Mouse (Mus musculus): Measurements from ENCODE around the gene Zfp51. TPM values are rescaled to one million over a fixed set of nuclear protein-coding genes. Genes with fewer than 3 reads are reported as not detected.
"Not testable (repeated sequence)": the region's sequence is repeated elsewhere in the genome, so short reads cannot be mapped to it uniquely, and the experiment has no call there.

Zfp51 gene
- polyA plus RNA-seq, 1 experiment from 2014 or later = 16.6 TPM

DNA sequence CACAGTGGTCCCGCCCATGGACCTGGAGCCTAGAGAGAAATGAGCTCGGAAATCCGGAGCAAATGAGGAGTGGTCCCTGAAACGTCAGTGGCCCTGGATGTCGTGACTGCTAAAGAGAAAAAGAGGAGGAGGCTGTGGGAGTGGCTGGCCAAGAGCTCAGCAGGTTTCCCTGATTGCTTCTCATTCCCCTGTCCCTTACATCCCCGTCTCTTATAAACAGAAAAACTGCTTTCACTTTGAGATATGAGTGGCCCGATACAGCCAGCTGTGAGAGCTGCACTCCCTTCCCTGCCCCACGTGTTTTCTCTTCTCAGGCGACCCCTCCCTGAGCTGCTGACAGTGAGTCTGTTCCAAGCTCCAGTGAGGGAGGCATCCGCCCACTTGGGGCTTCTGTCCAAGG, 24.6 kb downstream of the Zfp51 start:
- H3K27me3 ChIP-seq (ENCODE audit: insufficient read depth, low read length); H3K9me3 ChIP-seq (ENCODE audit: low read length); H3K36me3 ChIP-seq (ENCODE audit: insufficient read depth, low read length); H3K9ac ChIP-seq (replicated peaks; ENCODE audit: low read length); ATAC-seq (ENCODE audit: low FRiP score, low TSS enrichment); H3K27ac ChIP-seq (ENCODE audit: low read length); H3K4me3 ChIP-seq (ENCODE audit: low read length): not testable (repeated sequence)
- Histone ChIP-seq H3K4me1 (ENCODE audit: insufficient read depth, low read length) (peaks cover 19% of the 10 kb centered on the region), H3K4me2 (replicated peaks; ENCODE audit: low read depth, low read length) (peak overlapping the region; percentile 34)
- WGBS = 4% methylated on average over 8 of the region's 10 CpGs

DNA sequence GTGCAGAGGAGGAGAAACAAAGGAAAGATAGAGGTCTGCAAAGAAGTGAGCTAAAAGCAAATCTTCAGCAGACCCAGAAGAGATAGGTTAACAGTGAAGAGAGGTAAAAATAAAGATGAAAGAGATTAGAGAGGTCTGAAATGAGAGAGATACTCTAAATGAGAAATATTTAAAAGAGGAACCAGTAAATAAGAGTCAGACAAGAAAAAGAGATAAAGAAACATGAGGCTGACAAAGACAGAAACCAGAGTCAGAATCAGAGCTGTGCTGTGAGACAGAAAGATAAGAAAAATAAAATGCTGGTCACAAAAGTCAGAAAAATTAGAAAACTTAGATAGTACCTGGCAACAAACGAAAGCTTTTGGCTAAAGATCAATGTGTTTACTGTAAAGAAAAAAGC, 25.1 kb downstream of the Zfp51 start:
- not testable (repeated sequence) for H3K4me3 ChIP-seq (ENCODE audit: low read length); H3K9me3 ChIP-seq (ENCODE audit: low read length); H3K36me3 ChIP-seq (ENCODE audit: insufficient read depth, low read length); H3K4me2 ChIP-seq (replicated peaks; ENCODE audit: low read depth, low read length); H3K9ac ChIP-seq (replicated peaks; ENCODE audit: low read length); H3K27me3 ChIP-seq (ENCODE audit: insufficient read depth, low read length); H3K27ac ChIP-seq (ENCODE audit: low read length); ATAC-seq (ENCODE audit: low FRiP score, low TSS enrichment)
- 58% methylated on average over 1 of the region's 1 CpGs for WGBS
- H3K4me1 ChIP-seq (ENCODE audit: insufficient read depth, low read length) = peaks cover 19% of the 10 kb centered on the region

DNA sequence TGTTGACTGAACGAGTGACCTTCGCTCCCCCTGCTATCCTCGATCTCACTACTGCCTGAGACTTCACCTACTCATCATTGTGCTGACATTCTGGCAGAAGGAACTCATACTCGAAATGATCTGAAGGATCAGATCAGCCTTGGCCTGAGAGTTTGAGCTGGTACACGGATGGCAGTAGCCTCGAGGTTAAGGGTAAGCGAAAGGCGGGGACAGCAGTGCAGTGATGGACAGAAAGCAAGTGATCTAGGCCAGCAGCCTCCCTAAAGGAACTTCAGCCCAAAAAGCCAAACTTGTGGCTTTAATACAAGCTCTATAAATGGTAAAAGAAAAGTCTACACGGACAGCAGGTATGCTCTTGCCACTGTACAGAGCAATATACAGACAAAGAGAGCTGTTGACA, 26.2 kb downstream of the Zfp51 start:
- not testable (repeated sequence) for H3K4me3 ChIP-seq (ENCODE audit: low read length); H3K9me3 ChIP-seq (ENCODE audit: low read length); H3K4me2 ChIP-seq (replicated peaks; ENCODE audit: low read depth, low read length); H3K9ac ChIP-seq (replicated peaks; ENCODE audit: low read length); H3K27me3 ChIP-seq (ENCODE audit: insufficient read depth, low read length); ATAC-seq (ENCODE audit: low FRiP score, low TSS enrichment); H3K27ac ChIP-seq (ENCODE audit: low read length); H3K36me3 ChIP-seq (ENCODE audit: insufficient read depth, low read length)
- H3K4me1 ChIP-seq (ENCODE audit: insufficient read depth, low read length) = peaks cover 19% of the 10 kb centered on the region
- WGBS = 82% methylated on average over 4 of the region's 9 CpGs

DNA sequence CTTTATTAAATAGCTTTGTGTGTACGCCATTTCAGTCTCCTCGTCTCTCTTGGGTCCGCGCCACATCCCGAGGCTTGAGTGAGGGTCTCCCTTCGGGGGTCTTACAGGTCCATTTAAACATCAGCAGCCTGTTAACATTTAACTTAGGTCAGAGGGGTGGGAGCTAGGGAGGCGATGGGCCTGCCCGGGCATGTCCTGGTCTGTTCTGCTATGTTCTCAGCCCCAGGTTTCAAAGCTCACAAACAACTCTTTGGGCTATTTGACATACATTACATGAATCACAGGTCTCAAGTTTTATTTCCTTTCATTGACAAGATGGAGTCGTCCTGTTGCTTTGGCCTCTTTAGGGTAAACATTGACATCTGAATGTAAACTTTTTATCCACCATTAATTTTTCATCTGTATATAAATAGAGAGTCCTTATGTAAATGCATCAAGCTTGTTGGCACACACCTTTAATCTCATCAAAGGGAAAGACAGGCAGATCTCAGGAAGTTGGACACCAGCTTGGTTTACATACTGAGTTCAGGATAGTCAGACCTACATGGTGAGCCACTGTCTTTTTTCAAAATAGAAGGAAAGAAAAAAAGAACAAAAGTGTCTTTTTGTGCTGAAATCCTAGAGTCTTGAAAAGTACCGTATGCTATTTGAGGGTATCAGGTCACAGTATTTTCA, 28.1 kb downstream of the Zfp51 start:
- not testable (repeated sequence) for H3K4me1 ChIP-seq (ENCODE audit: insufficient read depth, low read length); H3K4me2 ChIP-seq (replicated peaks; ENCODE audit: low read depth, low read length); H3K27ac ChIP-seq (ENCODE audit: low read length); H3K9me3 ChIP-seq (ENCODE audit: low read length); H3K4me3 ChIP-seq (ENCODE audit: low read length); H3K9ac ChIP-seq (replicated peaks; ENCODE audit: low read length); ATAC-seq (ENCODE audit: low FRiP score, low TSS enrichment); H3K27me3 ChIP-seq (ENCODE audit: insufficient read depth, low read length); H3K36me3 ChIP-seq (ENCODE audit: insufficient read depth, low read length)
- 69% methylated on average over 8 of the region's 10 CpGs for WGBS

DNA sequence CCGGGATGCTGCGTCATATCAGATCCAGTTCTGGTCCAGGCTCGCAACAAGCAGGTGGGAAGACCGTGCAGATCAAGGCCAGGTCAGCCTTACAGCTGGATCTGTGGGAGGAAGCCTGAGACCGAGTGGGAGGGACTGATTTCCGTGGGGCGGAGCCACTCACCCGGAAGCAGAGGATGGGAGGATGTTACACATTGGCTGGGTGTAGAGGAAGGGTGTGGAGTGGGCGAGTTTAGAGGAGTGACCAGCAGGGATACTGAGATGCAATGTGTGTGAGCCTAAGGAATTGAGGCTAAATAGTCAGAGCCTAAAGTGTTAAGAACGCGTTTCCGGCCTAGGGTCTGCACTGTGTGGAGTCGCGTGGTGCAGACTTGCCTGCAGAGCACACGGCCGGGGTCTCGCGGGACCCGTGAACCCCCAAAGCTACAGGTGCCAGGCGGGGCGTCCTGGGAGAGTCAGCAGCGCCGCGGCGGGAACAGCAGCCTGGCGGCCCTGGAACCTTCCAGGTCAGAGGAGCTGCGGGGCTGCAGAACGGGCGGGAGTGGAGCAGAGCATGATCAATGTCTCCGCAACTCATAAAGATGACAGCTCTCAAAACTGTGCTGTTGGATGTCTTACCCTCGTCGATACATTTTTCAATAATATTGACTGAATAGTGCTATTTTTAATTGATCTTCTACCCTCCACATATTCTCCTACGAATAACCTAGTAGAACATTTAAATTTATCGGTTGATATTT, 38.8 kb downstream of the Zfp51 start, which contains the start of gene Zfp53:
Zfp53 (plus strand) TSS at position 239 of the 740 bp plus-strand sequence.
- Histone ChIP-seq H3K4me3 (ENCODE audit: low read length) (peak within 1 kb of the TSS; percentile 94), H3K27ac (ENCODE audit: low read length) (peak within 1 kb of the TSS; percentile 88), H3K9me3 (ENCODE audit: low read length) (no peaks in the 10 kb centered on the region), H3K4me2 (replicated peaks; ENCODE audit: low read depth, low read length) (peak within 1 kb of the TSS; percentile 54), H3K36me3 (ENCODE audit: insufficient read depth, low read length) (peaks cover 2% of the 10 kb centered on the region; the same call in 1 of the 2 replicates), H3K9ac (replicated peaks; ENCODE audit: low read length) (peak within 1 kb of the TSS; percentile 77), H3K27me3 (ENCODE audit: insufficient read depth, low read length) (no peaks in the 10 kb centered on the region), H3K4me1 (ENCODE audit: insufficient read depth, low read length) (0 out of 2 replicates have a peak, but pooled peaks cover 13% of the 10 kb centered on the region)
- peak; percentile 100 for ATAC-seq (ENCODE audit: low FRiP score, low TSS enrichment)
- WGBS = under 1% methylated on average over 34 of the region's 34 CpGs

DNA sequence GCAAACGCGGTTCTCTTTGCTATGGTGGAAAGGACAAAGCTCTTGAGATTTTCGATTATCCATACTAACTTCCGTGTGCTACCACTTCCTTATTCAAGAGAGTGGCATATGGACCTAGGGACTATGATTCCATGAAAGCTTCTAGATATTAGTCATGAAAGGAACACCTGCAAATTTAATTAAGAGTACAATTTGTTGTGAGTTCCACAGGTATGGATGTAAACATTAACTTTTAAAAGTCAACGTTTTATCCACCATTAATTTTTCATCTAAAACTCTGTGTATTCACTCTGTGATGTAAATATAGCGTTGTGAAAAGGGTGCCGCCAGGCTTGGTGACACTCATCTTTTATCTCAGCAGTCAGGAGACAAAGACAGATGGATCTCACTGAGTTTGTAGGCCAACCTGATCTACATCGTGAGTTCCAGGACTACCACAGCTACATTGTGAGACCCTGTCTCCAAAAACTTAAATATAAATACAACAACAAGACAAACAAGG, 39.4 kb downstream of the Zfp51 start:
- Histone ChIP-seq H3K36me3 (ENCODE audit: insufficient read depth, low read length) (peaks cover 2% of the 10 kb centered on the region; the same call in 1 of the 2 replicates), H3K9ac (replicated peaks; ENCODE audit: low read length) (peak overlapping the region; percentile 77), H3K4me2 (replicated peaks; ENCODE audit: low read depth, low read length) (peak overlapping the region; percentile 54), H3K9me3 (ENCODE audit: low read length) (no peaks in the 10 kb centered on the region), H3K27ac (ENCODE audit: low read length) (0 out of 2 replicates have a peak overlapping the region, but pooled peaks have one; percentile 88), H3K4me1 (ENCODE audit: insufficient read depth, low read length) (0 out of 2 replicates have a peak, but pooled peaks cover 13% of the 10 kb centered on the region), H3K4me3 (ENCODE audit: low read length) (peak overlapping the region; percentile 94), H3K27me3 (ENCODE audit: insufficient read depth, low read length) (no peaks in the 10 kb centered on the region)
- WGBS = 10% methylated on average over 8 of the region's 8 CpGs
- ATAC-seq (ENCODE audit: low FRiP score, low TSS enrichment) = no peak

DNA sequence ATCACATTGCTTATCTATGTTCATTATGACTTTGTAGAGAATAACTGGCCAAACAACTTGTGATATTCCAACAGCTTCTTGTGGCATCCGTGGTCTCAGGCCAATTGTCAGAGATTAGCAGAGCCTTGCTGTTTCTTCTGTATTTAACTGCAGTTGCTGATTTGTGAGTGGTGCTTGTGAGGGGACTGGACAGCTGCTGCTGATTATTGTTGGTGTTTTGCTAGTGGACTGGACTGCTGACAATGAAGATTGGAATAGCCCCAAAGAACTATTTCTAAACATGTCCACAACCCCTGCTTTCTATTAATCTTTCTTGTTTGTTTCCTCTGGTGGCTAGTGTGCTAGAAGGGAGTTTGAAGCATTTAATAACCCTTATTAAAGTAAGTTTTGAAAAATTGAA, 51.2 kb downstream of the Zfp51 start:
- Histone ChIP-seq H3K4me3 (ENCODE audit: low read length) (no peak overlapping the region), H3K27me3 (ENCODE audit: insufficient read depth, low read length) (no peaks in the 10 kb centered on the region), H3K9me3 (ENCODE audit: low read length) (no peaks in the 10 kb centered on the region), H3K4me2 (replicated peaks; ENCODE audit: low read depth, low read length) (no peak overlapping the region), H3K27ac (ENCODE audit: low read length) (no peak overlapping the region), H3K9ac (replicated peaks; ENCODE audit: low read length) (no peak overlapping the region), H3K4me1 (ENCODE audit: insufficient read depth, low read length) (no peaks in the 10 kb centered on the region), H3K36me3 (ENCODE audit: insufficient read depth, low read length) (peaks cover 1% of the 10 kb centered on the region; the same call in 1 of the 2 replicates)
- 88% methylated on average over 1 of the region's 1 CpGs for WGBS
- no peak for ATAC-seq (ENCODE audit: low FRiP score, low TSS enrichment)

DNA sequence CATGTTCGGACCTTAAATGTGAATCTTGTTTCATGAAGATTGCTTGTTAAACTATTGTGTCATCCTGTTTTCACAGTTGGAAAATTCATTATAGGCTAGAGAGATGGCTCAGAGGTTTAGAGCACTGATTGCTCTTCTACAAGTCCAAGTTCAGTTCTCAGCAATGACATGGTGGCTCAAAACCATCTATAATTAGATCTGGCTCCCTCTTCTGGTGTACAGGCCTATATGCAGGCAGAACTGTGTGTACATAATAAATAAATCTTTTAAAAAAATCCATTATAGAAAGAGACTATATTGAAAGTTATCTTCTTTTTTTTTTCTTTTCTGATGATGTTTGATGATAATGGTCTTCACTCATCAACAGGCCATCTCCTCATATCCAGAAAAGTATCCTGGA, 54.4 kb downstream of the Zfp51 start:
- H3K27me3 ChIP-seq (ENCODE audit: insufficient read depth, low read length) = no peaks in the 10 kb centered on the region
- H3K4me3 ChIP-seq (ENCODE audit: low read length) = no peak overlapping the region
- 0 out of 2 replicates have a peak, but pooled peaks cover 8% of the 10 kb centered on the region for H3K36me3 ChIP-seq (ENCODE audit: insufficient read depth, low read length)
- no peak overlapping the region for H3K9ac ChIP-seq (replicated peaks; ENCODE audit: low read length)
- no peaks in the 10 kb centered on the region for H3K9me3 ChIP-seq (ENCODE audit: low read length)
- ATAC-seq (ENCODE audit: low FRiP score, low TSS enrichment) = no peak
- H3K4me2 ChIP-seq (replicated peaks; ENCODE audit: low read depth, low read length) = no peak overlapping the region
- H3K27ac ChIP-seq (ENCODE audit: low read length) = no peak overlapping the region
- WGBS = 96% methylated on average over 1 of the region's 1 CpGs
- no peaks in the 10 kb centered on the region for H3K4me1 ChIP-seq (ENCODE audit: insufficient read depth, low read length)

DNA sequence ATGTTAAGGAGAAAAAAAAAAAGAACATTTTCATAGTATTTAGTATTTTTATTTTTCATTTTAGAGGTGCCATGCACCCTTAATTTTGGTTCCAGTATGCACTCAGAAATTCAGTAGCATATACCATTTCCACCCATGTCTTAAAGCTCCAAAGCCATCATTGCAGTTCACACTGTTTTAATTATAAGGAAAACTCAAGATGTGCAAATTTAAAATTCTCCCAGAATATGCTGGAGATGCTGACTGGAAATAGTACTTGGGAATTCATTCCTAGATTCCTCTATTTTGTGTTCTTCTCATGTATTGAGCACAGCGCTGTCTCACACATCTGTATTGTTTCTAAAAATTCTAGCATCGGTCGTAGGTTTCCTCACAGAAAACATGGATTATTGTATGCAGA, 56.1 kb downstream of the Zfp51 start:
- Histone ChIP-seq H3K27me3 (ENCODE audit: insufficient read depth, low read length) (no peaks in the 10 kb centered on the region), H3K9me3 (ENCODE audit: low read length) (no peaks in the 10 kb centered on the region), H3K27ac (ENCODE audit: low read length) (no peak overlapping the region), H3K4me2 (replicated peaks; ENCODE audit: low read depth, low read length) (no peak overlapping the region), H3K36me3 (ENCODE audit: insufficient read depth, low read length) (0 out of 2 replicates have a peak, but pooled peaks cover 13% of the 10 kb centered on the region), H3K4me3 (ENCODE audit: low read length) (no peak overlapping the region), H3K9ac (replicated peaks; ENCODE audit: low read length) (no peak overlapping the region), H3K4me1 (ENCODE audit: insufficient read depth, low read length) (no peaks in the 10 kb centered on the region)
- no peak for ATAC-seq (ENCODE audit: low FRiP score, low TSS enrichment)
- over 99% methylated on average over 3 of the region's 3 CpGs for WGBS

DNA sequence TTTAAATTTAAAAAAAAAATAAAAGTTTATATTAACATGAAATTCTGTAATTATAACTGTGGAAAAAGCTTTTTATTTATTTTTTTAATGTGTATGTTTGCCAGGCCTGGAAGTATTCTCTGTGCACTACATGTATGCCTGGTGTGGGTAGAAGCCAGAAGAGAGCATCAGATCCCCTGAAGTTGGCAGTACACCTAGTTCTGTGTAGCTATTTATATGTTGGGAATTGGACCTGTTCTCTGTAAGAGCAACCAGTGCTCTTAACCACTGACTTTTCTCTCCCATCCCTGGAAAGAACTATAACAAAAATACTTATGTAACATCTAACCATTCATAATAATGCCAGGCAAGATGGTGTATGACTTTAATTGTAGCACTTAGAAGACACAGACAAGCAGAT, 59.6 kb downstream of the Zfp51 start:
- Histone ChIP-seq H3K27ac (ENCODE audit: low read length) (no peak overlapping the region), H3K9me3 (ENCODE audit: low read length) (0 out of 2 replicates have a peak, but pooled peaks cover 2% of the 10 kb centered on the region), H3K4me2 (replicated peaks; ENCODE audit: low read depth, low read length) (no peak overlapping the region), H3K27me3 (ENCODE audit: insufficient read depth, low read length) (no peaks in the 10 kb centered on the region), H3K4me1 (ENCODE audit: insufficient read depth, low read length) (no peaks in the 10 kb centered on the region), H3K36me3 (ENCODE audit: insufficient read depth, low read length) (peaks cover 15% of the 10 kb centered on the region; the same call in 1 of the 2 replicates), H3K4me3 (ENCODE audit: low read length) (no peak overlapping the region), H3K9ac (replicated peaks; ENCODE audit: low read length) (no peak overlapping the region)
- ATAC-seq (ENCODE audit: low FRiP score, low TSS enrichment) = no peak

Measured in kidney, embryonic 16.5 days (tissue).